Mouse (Mus musculus): ENCODE measurements around the gene Zfp553.
A peak's percentile ranks its signal among the peaks of the same experiment; 100 is the strongest.

The Zfp553 gene

GRCm38 (mm10) chr7:127271093-127271492, 38.2 kb downstream of the Zfp553 start:
- no peak for DNase-seq (ENCODE audit: low spot score)

DNA sequence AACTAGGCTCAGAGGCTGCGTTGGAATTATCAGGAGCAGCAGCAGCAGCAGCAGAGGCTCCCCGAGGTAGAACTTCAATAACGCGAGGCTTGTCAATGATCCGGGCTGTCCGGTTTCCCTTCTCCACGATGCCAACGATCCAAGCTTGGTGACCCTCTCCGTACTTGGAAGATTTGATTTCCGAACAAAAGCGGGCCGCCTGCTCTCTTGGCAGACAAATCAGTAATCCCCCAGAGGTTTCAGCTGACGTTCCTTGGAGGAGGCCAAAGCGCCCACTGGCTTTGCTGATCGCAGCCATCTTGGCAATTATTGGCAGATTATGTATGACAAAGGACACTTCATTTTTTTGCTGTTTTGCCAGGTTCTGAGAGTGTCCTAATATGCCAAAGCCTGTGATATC, 39.7 kb downstream of the Zfp553 start:
- no peak for DNase-seq (ENCODE audit: low spot score)

DNA sequence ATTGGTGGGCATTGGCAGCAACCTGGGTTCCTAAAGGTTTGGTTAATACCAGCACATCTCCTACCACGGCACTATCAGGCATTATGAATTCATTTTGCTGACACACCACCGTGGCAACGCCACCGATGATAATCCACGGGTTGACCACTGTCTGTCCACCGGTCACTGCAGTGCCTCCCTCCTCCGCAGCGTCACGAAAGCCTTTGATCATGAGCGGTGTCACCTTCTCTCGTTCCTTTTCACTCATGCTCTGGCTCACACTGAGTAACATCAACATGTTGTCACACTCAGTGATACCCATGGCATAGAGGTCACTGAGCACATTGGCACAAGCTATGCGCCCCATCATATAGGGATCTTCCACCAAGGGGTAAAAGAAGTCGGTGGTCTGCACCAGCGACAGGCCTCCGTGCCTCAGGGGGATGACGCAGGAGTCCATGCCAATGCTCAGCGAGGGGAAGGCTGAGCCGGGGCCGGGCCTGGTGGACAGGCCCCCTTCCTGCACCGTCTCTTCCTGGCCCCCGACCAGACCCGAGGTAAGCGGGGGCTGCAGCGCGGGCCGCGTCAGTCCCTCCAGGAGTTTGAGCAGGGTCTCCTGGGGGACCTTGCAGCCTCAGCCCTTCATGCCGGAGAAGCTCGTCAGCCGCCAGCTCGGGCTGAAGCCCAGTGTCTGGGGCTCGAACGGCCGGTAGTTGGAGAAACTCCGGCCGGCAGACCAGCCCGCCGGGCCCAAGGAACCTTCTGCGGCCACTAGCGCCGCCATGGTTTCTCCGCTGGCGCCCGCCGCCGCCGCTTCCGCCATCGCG, 40.5 kb downstream of the Zfp553 start:
- DNase-seq (ENCODE audit: low spot score), result no peak

DNA sequence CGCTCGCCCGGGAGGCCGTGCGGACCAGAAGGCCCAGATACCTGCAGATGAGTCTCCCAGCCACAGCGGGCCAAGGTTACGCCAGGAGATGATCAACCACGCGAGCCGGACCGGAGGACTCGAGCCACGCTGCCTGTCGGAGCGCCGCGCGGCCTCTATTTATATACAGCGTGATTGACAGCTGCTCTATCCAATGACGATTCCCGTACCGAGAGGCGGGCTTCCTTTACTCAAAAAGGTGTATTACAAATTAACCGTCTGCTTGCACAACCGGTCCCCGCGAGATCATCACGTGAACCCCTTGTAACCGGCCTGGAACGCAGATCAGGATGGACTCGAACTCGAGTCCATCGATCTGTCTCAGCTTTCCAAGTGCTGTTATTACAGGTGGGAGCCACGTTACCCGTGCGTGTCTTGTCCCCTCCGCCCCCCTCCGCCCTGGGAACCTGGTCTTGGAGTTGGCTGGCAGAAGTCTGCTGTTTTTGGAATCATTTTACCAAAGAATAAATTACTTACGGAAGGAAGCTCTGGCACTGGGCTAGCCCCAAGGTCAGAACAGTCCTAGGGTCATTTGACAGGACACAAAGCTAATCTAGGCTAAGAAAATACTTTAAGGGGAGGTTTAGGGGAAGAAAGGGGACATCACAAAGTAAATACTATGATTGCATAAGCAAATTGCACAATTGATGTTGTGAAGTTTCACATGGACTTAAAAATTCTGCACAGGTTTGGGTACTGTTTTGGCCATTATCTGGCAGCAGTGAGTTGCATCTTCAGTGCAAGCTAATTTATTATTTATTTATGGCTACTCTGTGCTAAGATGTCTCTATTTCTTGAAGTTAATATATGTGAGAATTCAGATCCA, 41.3 kb downstream of the Zfp553 start, which contains the start of gene Sephs2:
Sephs2 (minus strand) TSS at position 131 of the 865 bp plus-strand sequence.
- peak; percentile 91 for DNase-seq (ENCODE audit: low spot score)

GRCm38 (mm10) chr7:127276519-127276961, 43.7 kb downstream of the Zfp553 start:
- no peak for DNase-seq (ENCODE audit: low spot score)

DNA sequence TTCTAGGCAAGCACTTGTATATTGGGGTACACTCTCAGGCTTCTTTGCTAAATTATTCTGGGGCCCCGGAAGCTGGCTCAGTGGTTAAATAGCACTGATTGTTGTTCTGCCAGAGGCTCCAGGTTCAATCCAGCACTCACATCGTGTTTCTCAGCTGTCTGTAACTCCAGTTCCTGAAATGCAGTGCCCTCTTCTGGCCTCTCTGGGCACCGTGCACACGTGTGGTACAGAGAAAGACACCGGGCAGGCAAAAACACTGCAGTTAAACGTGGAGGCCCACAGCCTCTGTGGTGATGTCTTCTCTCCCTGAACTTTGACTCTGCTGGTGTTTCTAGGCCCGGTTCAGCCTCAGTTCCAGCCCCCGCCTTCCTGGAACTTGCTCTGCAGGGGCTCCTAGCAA, 45.5 kb downstream of the Zfp553 start:
- peak; percentile 37 for DNase-seq (ENCODE audit: low spot score)

DNA sequence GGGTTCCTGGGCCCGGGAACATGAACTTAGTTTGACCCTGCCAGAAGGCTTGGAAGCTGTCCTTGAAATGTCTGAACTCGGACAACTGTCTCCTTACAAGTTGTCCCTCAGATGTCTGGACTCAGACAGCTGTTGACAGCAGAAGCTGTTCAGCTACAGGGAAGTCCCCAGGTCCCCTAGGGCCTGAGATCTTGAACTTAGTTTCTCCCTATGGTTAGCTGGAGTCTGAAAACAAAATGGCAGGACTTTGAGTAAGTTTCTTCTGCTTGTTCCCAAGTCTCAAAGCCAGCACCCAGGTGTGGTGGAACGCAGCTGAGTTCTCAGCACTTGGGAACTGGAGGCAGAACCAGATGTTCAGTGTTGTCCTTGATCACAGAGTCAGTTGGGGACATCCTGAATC, 47.2 kb downstream of the Zfp553 start:
- no peak for DNase-seq (ENCODE audit: low spot score)

GRCm38 (mm10) chr7:127281114-127281513, 48.3 kb downstream of the Zfp553 start:
- no peak for DNase-seq (ENCODE audit: low spot score)

- no peak for DNase-seq (ENCODE audit: low spot score)
These were observed 49.3 kb downstream of the Zfp553 start for GRCm38 (mm10) chr7:127282190-127282589.

- DNase-seq (ENCODE audit: low spot score), result peak; percentile 18
These were observed 52.3 kb downstream of the Zfp553 start for GRCm38 (mm10) chr7:127285154-127285553.

Data from spleen, adult 12 weeks (tissue).